Mouse (Mus musculus): ENCODE data around the gene Olfr97. TPM values are rescaled to one million over a fixed set of nuclear protein-coding genes. Genes with fewer than 3 reads are reported as not detected.

Olfr97 gene
- polyA plus RNA-seq, 1 experiment from 2014 or later = not detected

GRCm38 (mm10) chr17:37203206-37203916 lies 33.8 kb downstream of the Olfr97 start:
- Histone ChIP-seq H3K9ac (ENCODE audit: low read depth, low read length) (no peak overlapping the region), H3K4me2 (no peak overlapping the region), H3K36me3 (ENCODE audit: control insufficient read depth, insufficient read depth, low read length) (no peaks in the 10 kb centered on the region), H3K27me3 (ENCODE audit: control insufficient read depth, insufficient read depth, low read length) (peaks cover 3% of the 10 kb centered on the region), H3K4me1 (ENCODE audit: control insufficient read depth, insufficient read depth, low read length) (no peaks in the 10 kb centered on the region), H3K4me3 (ENCODE audit: low read depth, low read length) (no peak overlapping the region), H3K9me3 (replicated peaks; ENCODE audit: control insufficient read depth, low read length) (no peaks in the 10 kb centered on the region), H3K27ac (ENCODE audit: low read depth, low read length) (no peak overlapping the region)
- 0% methylated on average over 4 of the region's 4 CpGs for WGBS (ENCODE audit: insufficient replicate concordance)
- ATAC-seq (replicated peaks; ENCODE audit: insufficient number of reproducible peaks, low FRiP score, low TSS enrichment) = no peak

- Histone ChIP-seq H3K9me3 (replicated peaks; ENCODE audit: control insufficient read depth, low read length) (no peaks in the 10 kb centered on the region), H3K9ac (ENCODE audit: low read depth, low read length) (no peak within 1 kb of the TSS), H3K4me3 (ENCODE audit: low read depth, low read length) (no peak within 1 kb of the TSS), H3K4me2 (no peak within 1 kb of the TSS), H3K27ac (ENCODE audit: low read depth, low read length) (no peak within 1 kb of the TSS), H3K27me3 (ENCODE audit: control insufficient read depth, insufficient read depth, low read length) (peaks cover 28% of the 10 kb centered on the region), H3K4me1 (ENCODE audit: control insufficient read depth, insufficient read depth, low read length) (no peaks in the 10 kb centered on the region), H3K36me3 (ENCODE audit: control insufficient read depth, insufficient read depth, low read length) (no peaks in the 10 kb centered on the region)
- ATAC-seq (replicated peaks; ENCODE audit: insufficient number of reproducible peaks, low FRiP score, low TSS enrichment) = no peak
- WGBS (ENCODE audit: insufficient replicate concordance) = 74% methylated on average over 2 of the region's 2 CpGs
These were observed 36.2 kb downstream of the Olfr97 start, which contains the start of gene Olfr94 for GRCm38 (mm10) chr17:37200894-37201293. Gene Olfr94 (minus strand): TSS chr17:37200994.

- Histone ChIP-seq H3K4me3 (ENCODE audit: low read depth, low read length) (peak overlapping the region; percentile 61), H3K27ac (ENCODE audit: low read depth, low read length) (no peak overlapping the region), H3K27me3 (ENCODE audit: control insufficient read depth, insufficient read depth, low read length) (peaks cover 37% of the 10 kb centered on the region), H3K4me2 (peak overlapping the region; percentile 90), H3K4me1 (ENCODE audit: control insufficient read depth, insufficient read depth, low read length) (no peaks in the 10 kb centered on the region), H3K9me3 (replicated peaks; ENCODE audit: control insufficient read depth, low read length) (no peaks in the 10 kb centered on the region), H3K9ac (ENCODE audit: low read depth, low read length) (peak overlapping the region; percentile 39; the same call in 1 of the 2 replicates), H3K36me3 (ENCODE audit: control insufficient read depth, insufficient read depth, low read length) (no peaks in the 10 kb centered on the region)
- under 1% methylated on average over 77 of the region's 77 CpGs for WGBS (ENCODE audit: insufficient replicate concordance)
- ATAC-seq (replicated peaks; ENCODE audit: insufficient number of reproducible peaks, low FRiP score, low TSS enrichment) = peak; percentile 69
These were observed 40.0 kb downstream of the Olfr97 start for GRCm38 (mm10) chr17:37196845-37197724.

GRCm38 (mm10) chr17:37194782-37195181 lies 42.3 kb downstream of the Olfr97 start:
- Histone ChIP-seq H3K9ac (ENCODE audit: low read depth, low read length) (no peak overlapping the region), H3K4me1 (ENCODE audit: control insufficient read depth, insufficient read depth, low read length) (no peaks in the 10 kb centered on the region), H3K36me3 (ENCODE audit: control insufficient read depth, insufficient read depth, low read length) (no peaks in the 10 kb centered on the region), H3K27ac (ENCODE audit: low read depth, low read length) (no peak overlapping the region), H3K27me3 (ENCODE audit: control insufficient read depth, insufficient read depth, low read length) (peaks cover 37% of the 10 kb centered on the region), H3K4me3 (ENCODE audit: low read depth, low read length) (no peak overlapping the region), H3K9me3 (replicated peaks; ENCODE audit: control insufficient read depth, low read length) (no peaks in the 10 kb centered on the region), H3K4me2 (no peak overlapping the region)
- 81% methylated on average over 5 of the region's 5 CpGs for WGBS (ENCODE audit: insufficient replicate concordance)
- ATAC-seq (replicated peaks; ENCODE audit: insufficient number of reproducible peaks, low FRiP score, low TSS enrichment) = no peak

GRCm38 (mm10) chr17:37193656-37194055 lies 43.5 kb downstream of the Olfr97 start, which contains the start of gene Ubd:
Gene Ubd (plus strand): TSS chr17:37193892.
- Histone ChIP-seq H3K4me1 (ENCODE audit: control insufficient read depth, insufficient read depth, low read length) (no peaks in the 10 kb centered on the region), H3K4me3 (ENCODE audit: low read depth, low read length) (no peak within 1 kb of the TSS), H3K27me3 (ENCODE audit: control insufficient read depth, insufficient read depth, low read length) (peaks cover 37% of the 10 kb centered on the region), H3K9ac (ENCODE audit: low read depth, low read length) (no peak within 1 kb of the TSS), H3K9me3 (replicated peaks; ENCODE audit: control insufficient read depth, low read length) (no peaks in the 10 kb centered on the region), H3K4me2 (no peak within 1 kb of the TSS), H3K27ac (ENCODE audit: low read depth, low read length) (no peak within 1 kb of the TSS), H3K36me3 (ENCODE audit: control insufficient read depth, insufficient read depth, low read length) (no peaks in the 10 kb centered on the region)
- 79% methylated on average over 2 of the region's 2 CpGs for WGBS (ENCODE audit: insufficient replicate concordance)
- ATAC-seq (replicated peaks; ENCODE audit: insufficient number of reproducible peaks, low FRiP score, low TSS enrichment) = no peak

GRCm38 (mm10) chr17:37193032-37193431 lies 44.1 kb downstream of the Olfr97 start:
- Histone ChIP-seq H3K4me3 (ENCODE audit: low read depth, low read length) (no peak overlapping the region), H3K27me3 (ENCODE audit: control insufficient read depth, insufficient read depth, low read length) (peaks cover 30% of the 10 kb centered on the region), H3K27ac (ENCODE audit: low read depth, low read length) (no peak overlapping the region), H3K4me2 (no peak overlapping the region), H3K9me3 (replicated peaks; ENCODE audit: control insufficient read depth, low read length) (no peaks in the 10 kb centered on the region), H3K9ac (ENCODE audit: low read depth, low read length) (no peak overlapping the region), H3K36me3 (ENCODE audit: control insufficient read depth, insufficient read depth, low read length) (no peaks in the 10 kb centered on the region), H3K4me1 (ENCODE audit: control insufficient read depth, insufficient read depth, low read length) (no peaks in the 10 kb centered on the region)
- no peak for ATAC-seq (replicated peaks; ENCODE audit: insufficient number of reproducible peaks, low FRiP score, low TSS enrichment)

GRCm38 (mm10) chr17:37190711-37191110 lies 46.4 kb downstream of the Olfr97 start:
- Histone ChIP-seq H3K27ac (ENCODE audit: low read depth, low read length) (no peak overlapping the region), H3K4me1 (ENCODE audit: control insufficient read depth, insufficient read depth, low read length) (no peaks in the 10 kb centered on the region), H3K36me3 (ENCODE audit: control insufficient read depth, insufficient read depth, low read length) (no peaks in the 10 kb centered on the region), H3K9me3 (replicated peaks; ENCODE audit: control insufficient read depth, low read length) (no peaks in the 10 kb centered on the region), H3K27me3 (ENCODE audit: control insufficient read depth, insufficient read depth, low read length) (peaks cover 8% of the 10 kb centered on the region), H3K4me3 (ENCODE audit: low read depth, low read length) (no peak overlapping the region), H3K4me2 (no peak overlapping the region), H3K9ac (ENCODE audit: low read depth, low read length) (no peak overlapping the region)
- 26% methylated on average over 2 of the region's 2 CpGs for WGBS (ENCODE audit: insufficient replicate concordance)
- ATAC-seq (replicated peaks; ENCODE audit: insufficient number of reproducible peaks, low FRiP score, low TSS enrichment) = no peak

- Histone ChIP-seq H3K4me1 (ENCODE audit: control insufficient read depth, insufficient read depth, low read length) (no peaks in the 10 kb centered on the region), H3K4me2 (no peak overlapping the region), H3K4me3 (ENCODE audit: low read depth, low read length) (no peak overlapping the region), H3K9me3 (replicated peaks; ENCODE audit: control insufficient read depth, low read length) (no peaks in the 10 kb centered on the region), H3K27me3 (ENCODE audit: control insufficient read depth, insufficient read depth, low read length) (no peaks in the 10 kb centered on the region), H3K36me3 (ENCODE audit: control insufficient read depth, insufficient read depth, low read length) (no peaks in the 10 kb centered on the region), H3K27ac (ENCODE audit: low read depth, low read length) (no peak overlapping the region), H3K9ac (ENCODE audit: low read depth, low read length) (no peak overlapping the region)
- no peak for ATAC-seq (replicated peaks; ENCODE audit: insufficient number of reproducible peaks, low FRiP score, low TSS enrichment)
- 41% methylated on average over 6 of the region's 6 CpGs for WGBS (ENCODE audit: insufficient replicate concordance)
These were observed 51.7 kb downstream of the Olfr97 start for GRCm38 (mm10) chr17:37185474-37185873.
